Mouse (Mus musculus) neural tube, embryonic 11.5 days (tissue): Measurements from ENCODE around the gene Lzts2. TPM values are rescaled to one million over a fixed set of nuclear protein-coding genes. Genes with fewer than 3 reads are reported as not detected.

Experiments used
- ATAC-seq: fragments of 200-750 bp; cut with Nextera tagmentation; 2 replicates; pipeline ENCODE4 v1.8.0; 2017; ENCODE audit warnings: moderate number of reproducible peaks, mild to moderate bottlenecking, moderate TSS enrichment, moderate library complexity; ENCODE audit not compliant: insufficient read depth, low FRiP score, low TSS enrichment
- DNase-seq: peaks from one replicate; pipeline ENCODE4 v3.0.0-alpha.2; 2015; ENCODE audit warnings: low spot score
- H3K27ac ChIP-seq: fragments of 300-500 bp; sonication (generic); 2 replicates; pipeline ENCODE4 v1.5.1; 2014; ENCODE audit warnings: low read depth, mild to moderate bottlenecking, low read length
- H3K27me3 ChIP-seq: fragments of 300-500 bp; sonication (generic); 2 replicates; pipeline ENCODE4 v1.6.1; 2014; ENCODE audit warnings: mild to moderate bottlenecking, low read length, mixed read lengths; ENCODE audit not compliant: control insufficient read depth, insufficient read depth
- H3K36me3 ChIP-seq: fragments of 300-500 bp; sonication (generic); 2 replicates; pipeline ENCODE4 v1.6.1; 2014; ENCODE audit warnings: mild to moderate bottlenecking, low read length, moderate library complexity, mixed read lengths; ENCODE audit not compliant: control insufficient read depth, insufficient read depth
- H3K4me1 ChIP-seq: fragments of 300-500 bp; sonication (generic); 2 replicates; pipeline ENCODE4 v1.6.1; 2014; ENCODE audit warnings: low read length, mixed read lengths; ENCODE audit not compliant: control insufficient read depth, insufficient read depth
- H3K4me2 ChIP-seq: fragments of 300-500 bp; sonication (generic); 2 replicates; pipeline ENCODE4 v1.6.1; 2014; ENCODE audit warnings: low read depth, mild to moderate bottlenecking, moderate library complexity
- H3K4me3 ChIP-seq: fragments of 300-500 bp; sonication (generic); 2 replicates; pipeline ENCODE4 v1.5.1; 2014; ENCODE audit warnings: low read depth, low read length
- H3K9ac ChIP-seq: fragments of 300-500 bp; sonication (generic); 2 replicates; pipeline ENCODE4 v1.6.1; 2014; ENCODE audit warnings: mild to moderate bottlenecking, low read length
- H3K9me3 ChIP-seq: fragments of 300-500 bp; sonication (generic); 2 replicates; pipeline ENCODE4 v1.6.1; 2016; ENCODE audit warnings: low read length; ENCODE audit not compliant: control insufficient read depth
- WGBS: fragments of 180-500 bp; shearing (Covaris S2); extraction: QIAGEN DNeasy Blood & Tissue Kit; methylation state at CpG from one replicate; pipeline ENCODE4 v1.1.7; 2014; 5-methylcytosine and 5-hydroxymethylcytosine counted together
- polyA plus RNA-seq: library from polyadenylated mRNA; unstranded; fragments of >200 nt; fragmentation: Nextera tagmentation; extraction: Ambion mirVana; gene quantifications from 2 replicates; pipeline ENCODE4 v1.2.1, GENCODE M21; 2014

Lzts2 gene
- polyA plus RNA-seq, 1 experiment from 2014 or later = 52.8 TPM

- Histone ChIP-seq H3K9ac (peak within 1 kb of the TSS; percentile 64), H3K4me2 (peak within 1 kb of the TSS; percentile 95), H3K4me1 (peaks cover 15% of the 10 kb centered on the region; the same call in 1 of the 2 replicates), H3K36me3 (no peaks in the 10 kb centered on the region), H3K4me3 (peak within 1 kb of the TSS; percentile 44), H3K27me3 (peaks cover 51% of the 10 kb centered on the region), H3K9me3 (no peaks in the 10 kb centered on the region), H3K27ac (peak within 1 kb of the TSS; percentile 47)
- WGBS = under 1% methylated on average over 45 of the region's 45 CpGs
- peak; percentile 95 for DNase-seq
- ATAC-seq = peak; percentile 86
Measured at GRCm38 (mm10) chr19:45074580-45075322, 60.5 kb downstream of the Lzts2 start, which contains the start of gene Kazald1. Kazald1 (plus strand) TSS chr19:45075241.

GRCm38 (mm10) chr19:45075323-45076035, 61.3 kb downstream of the Lzts2 start:
- WGBS = under 1% methylated on average over 32 of the region's 32 CpGs
- Histone ChIP-seq H3K27me3 (peaks cover 56% of the 10 kb centered on the region), H3K4me1 (peaks cover 18% of the 10 kb centered on the region; the same call in 1 of the 2 replicates), H3K4me2 (peak overlapping the region; percentile 95), H3K9me3 (no peaks in the 10 kb centered on the region), H3K9ac (peak overlapping the region; percentile 64; the same call in 1 of the 2 replicates), H3K4me3 (peak overlapping the region; percentile 44), H3K27ac (no peak overlapping the region; the same call in 1 of the 2 replicates), H3K36me3 (no peaks in the 10 kb centered on the region)
- ATAC-seq (peak; percentile 29), DNase-seq (no peak)

- Histone ChIP-seq H3K27ac (no peak overlapping the region), H3K9me3 (no peaks in the 10 kb centered on the region), H3K4me1 (peaks cover 23% of the 10 kb centered on the region; the same call in 1 of the 2 replicates), H3K4me2 (peak overlapping the region; percentile 95), H3K27me3 (peaks cover 61% of the 10 kb centered on the region), H3K36me3 (no peaks in the 10 kb centered on the region), H3K4me3 (peak overlapping the region; percentile 44), H3K9ac (no peak overlapping the region)
- no peak for ATAC-seq
- DNase-seq = no peak
- 12% methylated on average over 17 of the region's 17 CpGs for WGBS
Measured at GRCm38 (mm10) chr19:45076036-45076575, 61.9 kb downstream of the Lzts2 start.

Other genes starting within 250 kb of the Lzts2 start
- 46.4 and 53.6 TPM in 2 replicates for gene Slf2, start 83.3 kb upstream of the Lzts2 start, polyA plus RNA-seq
- 6.6 and 6.7 TPM in 2 replicates for gene Sema4g, start 25.3 kb upstream of the Lzts2 start, polyA plus RNA-seq
- 16.0 and 16.5 TPM in 2 replicates for gene Twnk, start 8.8 kb upstream of the Lzts2 start, polyA plus RNA-seq
- 65.3 and 80.6 TPM in 2 replicates for gene Mrpl43, start 8.0 kb upstream of the Lzts2 start, polyA plus RNA-seq
- 0.57 and 0.81 TPM in 2 replicates for gene Pdzd7, start 31.3 kb downstream of the Lzts2 start, polyA plus RNA-seq
- gene Sfxn3, start 33.1 kb downstream of the Lzts2 start, polyA plus RNA-seq = 23.3 and 24.0 TPM in 2 replicates
- 0.50 and 0.87 TPM in 2 replicates for gene Kazald1, start 60.8 kb downstream of the Lzts2 start, polyA plus RNA-seq
- gene Tlx1, start 136.3 kb downstream of the Lzts2 start, polyA plus RNA-seq = 0.29 and 0.72 TPM in 2 replicates
- 7.7 TPM in 2 replicates for gene Lbx1, start 221.4 kb downstream of the Lzts2 start, polyA plus RNA-seq